Mouse (Mus musculus) testis, postnatal 14 days (tissue): ENCODE measurements around the gene Foxk1.

Experiments used
- DNase-seq: peaks from one replicate; pipeline ENCODE4 v3.0.0; 2021; ENCODE audit warnings: low spot score

Foxk1 gene

GRCm38 (mm10) chr5:142387716-142388115 is 13.6 kb upstream of the Foxk1 start:
- DNase-seq = no peak

- DNase-seq = no peak
Observed at GRCm38 (mm10) chr5:142391691-142392090, 9.6 kb upstream of the Foxk1 start.

- no peak for DNase-seq
Observed at GRCm38 (mm10) chr5:142394602-142395252, 6.6 kb upstream of the Foxk1 start.

GRCm38 (mm10) chr5:142395909-142396308 is 5.4 kb upstream of the Foxk1 start:
- no peak for DNase-seq

- DNase-seq = peak; percentile 51
Observed at GRCm38 (mm10) chr5:142400181-142400883, 965 bp upstream of the Foxk1 start.

GRCm38 (mm10) chr5:142401641-142402625 is 636 bp downstream of the Foxk1 start:
- peak; percentile 50 for DNase-seq

GRCm38 (mm10) chr5:142403694-142404093 is 2.4 kb downstream of the Foxk1 start:
- no peak for DNase-seq

- DNase-seq = no peak
Observed at GRCm38 (mm10) chr5:142404307-142404706, 3.0 kb downstream of the Foxk1 start.

- no peak for DNase-seq
Observed at GRCm38 (mm10) chr5:142405426-142405825, 4.1 kb downstream of the Foxk1 start.

- no peak for DNase-seq
Observed at GRCm38 (mm10) chr5:142406401-142406800, 5.1 kb downstream of the Foxk1 start.

GRCm38 (mm10) chr5:142406937-142407336 is 5.6 kb downstream of the Foxk1 start:
- no peak for DNase-seq

GRCm38 (mm10) chr5:142407381-142407780 is 6.1 kb downstream of the Foxk1 start:
- no peak for DNase-seq

GRCm38 (mm10) chr5:142409169-142409568 is 7.9 kb downstream of the Foxk1 start:
- DNase-seq = no peak

- no peak for DNase-seq
Observed at GRCm38 (mm10) chr5:142410348-142410747, 9.1 kb downstream of the Foxk1 start.

- DNase-seq = no peak
Observed at GRCm38 (mm10) chr5:142412678-142413385, 11.5 kb downstream of the Foxk1 start.

GRCm38 (mm10) chr5:142413723-142414445 is 12.6 kb downstream of the Foxk1 start:
- peak; percentile 49 for DNase-seq

- DNase-seq = no peak
Observed at GRCm38 (mm10) chr5:142415401-142415800, 14.1 kb downstream of the Foxk1 start.

GRCm38 (mm10) chr5:142416070-142416775 is 14.9 kb downstream of the Foxk1 start:
- DNase-seq = no peak

GRCm38 (mm10) chr5:142417104-142417503 is 15.8 kb downstream of the Foxk1 start:
- DNase-seq = no peak

GRCm38 (mm10) chr5:142417876-142418275 is 16.6 kb downstream of the Foxk1 start:
- DNase-seq = no peak
